Mouse (Mus musculus) stomach, adult 2 months (tissue): ENCODE results near the gene Ucp1. TPM values are rescaled to one million over a fixed set of nuclear protein-coding genes. Genes with fewer than 3 reads are reported as not detected.

Experiments used
- polyA plus RNA-seq: library from polyadenylated mRNA; depleted of rRNA; stranded (reverse); fragments of >200 nt; gene quantifications from 2 replicates; pipeline ENCODE4 v1.2.3, GENCODE M21; 2012; rRNA removed

The Ucp1 gene
- 0.38 and 2.6 TPM in 2 replicates for polyA plus RNA-seq

GRCm38 (mm10) chr8:83290176-83290575 lies at the start of gene Ucp1:
Gene Ucp1 (plus strand): TSS chr8:83290352.

GRCm38 (mm10) chr8:83331899-83332697 lies 41.9 kb downstream of the Ucp1 start, which contains the start of gene Elmod2:
Gene Elmod2 (minus strand): TSS chr8:83332486.

Other genes starting within 250 kb of the Ucp1 start
- 9.0 and 13.2 TPM in 2 replicates for gene Tbc1d9, start 125.0 kb upstream of the Ucp1 start, polyA plus RNA-seq
- gene Gm10645, start 124.2 kb upstream of the Ucp1 start, polyA plus RNA-seq: 0.87 and 1.8 TPM in 2 replicates
- 0.13 and 0.37 TPM in 2 replicates for gene Elmod2, start 42.1 kb downstream of the Ucp1 start, polyA plus RNA-seq
- gene Mgat4d, start 58.1 kb downstream of the Ucp1 start, polyA plus RNA-seq: not detected in 2 replicates
- gene Clgn, start 99.5 kb downstream of the Ucp1 start, polyA plus RNA-seq: 0.03 TPM in 1 of 2 replicates, not detected in the other
- 0.21 and 0.76 TPM in 2 replicates for gene Scoc, start 168.0 kb downstream of the Ucp1 start, polyA plus RNA-seq
- not detected in 2 replicates for gene Olfr370, start 245.4 kb downstream of the Ucp1 start, polyA plus RNA-seq